Mouse (Mus musculus) left cerebral cortex, postnatal 10 days (tissue): ENCODE results near the gene Gart. TPM values are rescaled to one million over a fixed set of nuclear protein-coding genes. Genes with fewer than 3 reads are reported as not detected.

Experiments
- DNase-seq, 2 experiments: peaks; one replicate each; pipeline ENCODE4 v3.0.0; 2021 to 2022; ENCODE audit warnings: low spot score in 2 of 2, mixed read lengths in 1 of 2; ENCODE audit errors: extremely low spot score in 1 of 2
- intact Hi-C: fragments of 180-260 bp; cut with DNase I; formaldehyde crosslinking; loops from one replicate; pipeline ENCODE4 v1.15.1; 2025
- total RNA-seq, 2 experiments: library from RNA; stranded (reverse); gene quantifications; 2 replicates each; pipeline ENCODE4 v1.2.3; 2021

Gene Gart
- total RNA-seq: 10 to 100 TPM; 45.3 to 58.8 TPM

- intact Hi-C loops: no loop called here
- DNase-seq: peak; percentile 88 to 97
These were observed at the start of gene Gart for GRCm38 (mm10) chr16:91646681-91647419. TSS of gene Gart (minus strand) at chr16:91646952.

- intact Hi-C loops: loop anchor here (10.0 kb wide), 1 partner anchor 590 kb away; no protein-coding TSS in a partner anchor
- DNase-seq: no peak
These were observed 48.5 kb upstream of the Gart start for GRCm38 (mm10) chr16:91695108-91695755.

GRCm38 (mm10) chr16:91694455-91695084 is 47.8 kb upstream of the Gart start:
- peak; percentile 50 to 86 for DNase-seq
- intact Hi-C loops: loop anchor here (5.0 to 10.0 kb wide), 2 partner anchors 223 to 590 kb away; no protein-coding TSS in a partner anchor

- intact Hi-C loops: loop anchor here (5.0 to 10.0 kb wide), 2 partner anchors 228 to 595 kb away; no protein-coding TSS in a partner anchor
These were observed 43.0 kb upstream of the Gart start for GRCm38 (mm10) chr16:91689791-91690190.

GRCm38 (mm10) chr16:91688619-91689334 is 42.0 kb upstream of the Gart start, which contains the start of gene Donson:
TSS of gene Donson (minus strand) at chr16:91688770.
- DNase-seq: peak; percentile 87 to 97
- intact Hi-C loops: no loop called here

More at GRCm38 (mm10) chr16:91689791-91690190, 43.0 kb upstream of the Gart start:
- no peak for DNase-seq

GRCm38 (mm10) chr16:91688023-91688618 is 41.4 kb upstream of the Gart start:
- intact Hi-C loops: no loop called here
- no peak for DNase-seq

- intact Hi-C loops: no loop called here
- no peak for DNase-seq
These were observed 39.6 kb upstream of the Gart start for GRCm38 (mm10) chr16:91686369-91686768.

GRCm38 (mm10) chr16:91685526-91685925 is 38.8 kb upstream of the Gart start:
- intact Hi-C loops: no loop called here
- DNase-seq: no peak

GRCm38 (mm10) chr16:91680656-91681055 is 33.9 kb upstream of the Gart start:
- intact Hi-C loops: no loop called here

GRCm38 (mm10) chr16:91678147-91678911 is 31.6 kb upstream of the Gart start:
- intact Hi-C loops: loop anchor here (10.0 kb wide), 1 partner anchor 654 kb away; no protein-coding TSS in a partner anchor
- no peak for DNase-seq

More at GRCm38 (mm10) chr16:91680656-91681055, 33.9 kb upstream of the Gart start:
- DNase-seq: no peak

GRCm38 (mm10) chr16:91674500-91674899 is 27.7 kb upstream of the Gart start:
- DNase-seq: no peak
- intact Hi-C loops: loop anchor here (10.0 kb wide), 1 partner anchor 650 kb away; no protein-coding TSS in a partner anchor

- intact Hi-C loops: loop anchor here (2.0 kb wide), 1 partner anchor 13 kb away; no protein-coding TSS in a partner anchor
- no peak for DNase-seq
These were observed 17.0 kb upstream of the Gart start for GRCm38 (mm10) chr16:91663795-91664194.

GRCm38 (mm10) chr16:91662336-91662735 is 15.6 kb upstream of the Gart start:
- intact Hi-C loops: no loop called here
- DNase-seq: no peak

GRCm38 (mm10) chr16:91661397-91661796 is 14.6 kb upstream of the Gart start:
- no peak for DNase-seq
- intact Hi-C loops: no loop called here

GRCm38 (mm10) chr16:91659798-91660197 is 13.0 kb upstream of the Gart start:
- no peak for DNase-seq
- intact Hi-C loops: no loop called here

- DNase-seq: no peak
- intact Hi-C loops: no loop called here
These were observed 11.7 kb upstream of the Gart start for GRCm38 (mm10) chr16:91658471-91658870.

- DNase-seq: no peak
These were observed 10.5 kb upstream of the Gart start for GRCm38 (mm10) chr16:91657285-91657684.

GRCm38 (mm10) chr16:91655285-91655684 is 8.5 kb upstream of the Gart start:
- intact Hi-C loops: no loop called here
- no peak for DNase-seq

More at GRCm38 (mm10) chr16:91657285-91657684, 10.5 kb upstream of the Gart start:
- intact Hi-C loops: no loop called here
